Mouse (Mus musculus) right cerebral cortex, postnatal 36 days (tissue): ENCODE results near the gene Gm38392.
"Not testable (repeated sequence)": the region's sequence is repeated elsewhere in the genome, so short reads cannot be mapped to it uniquely, and the experiment has no call there.

Experiments
- DNase-seq, 2 experiments: peaks; one replicate each; pipeline ENCODE4 v3.0.0; 2022; ENCODE audit warnings: low spot score in 2 of 2, mixed read lengths in 1 of 2

The Gm38392 gene

DNA sequence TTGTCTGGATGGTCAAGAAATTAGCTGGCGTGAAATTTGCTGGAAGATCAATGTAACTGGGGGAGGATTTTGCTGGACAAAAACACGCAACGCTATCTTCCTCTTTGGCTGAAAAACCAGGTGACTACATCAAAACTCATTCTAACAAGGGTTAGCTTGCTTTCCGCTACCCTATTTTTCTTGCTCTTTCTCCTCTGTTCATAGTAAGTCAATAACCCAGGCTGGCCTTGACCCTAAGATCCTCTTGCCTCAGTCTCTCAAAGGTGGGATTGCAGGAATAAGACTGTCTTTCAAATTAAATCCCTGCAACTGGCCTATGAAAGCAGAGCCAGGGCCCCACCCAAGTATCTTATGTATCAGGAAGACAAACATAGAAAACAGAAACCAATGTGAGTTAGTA is at the start of gene Gm38392:
Gm38392 (minus strand) TSS at position 101 of the 400 bp plus-strand sequence.
- DNase-seq: no peak

GRCm38 (mm10) chr3:88336058-88337013 is 49.3 kb upstream of the Gm38392 start, which contains the start of the genes Tmem79 and Smg5:
Gene Tmem79, minus strand, starts transcription at chr3:88336148.
Gene Smg5, plus strand, starts transcription at chr3:88336260.
- peak; percentile 91 to 93 for DNase-seq

GRCm38 (mm10) chr3:88335436-88336053 is 48.5 kb upstream of the Gm38392 start:
- no peak for DNase-seq

DNA sequence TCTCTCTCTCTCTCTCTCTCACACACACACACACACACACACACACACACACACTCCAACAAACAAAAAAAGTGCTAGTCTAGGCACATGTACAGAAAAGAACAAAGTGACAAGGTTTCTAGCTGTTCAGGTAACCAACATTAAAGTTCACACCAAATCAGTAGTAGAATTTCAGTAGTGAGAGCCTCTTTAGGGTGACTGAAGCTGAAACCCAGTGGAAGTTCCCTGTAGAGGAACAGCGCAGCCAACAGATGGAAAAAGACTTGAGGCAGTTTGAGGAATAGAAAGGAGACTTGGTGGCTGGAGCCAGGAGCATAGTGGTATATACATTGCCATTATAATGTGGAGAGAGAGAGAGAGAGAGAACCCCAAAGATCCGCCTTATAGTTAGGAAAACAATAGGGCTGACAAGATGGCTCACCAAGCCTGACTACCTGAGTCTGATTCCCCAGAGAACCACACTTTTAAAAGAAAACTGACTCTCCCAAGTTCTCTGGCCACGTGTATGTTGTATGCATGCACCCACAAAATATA is 48.0 kb upstream of the Gm38392 start:
- DNase-seq: no peak

GRCm38 (mm10) chr3:88334029-88334658 is 47.1 kb upstream of the Gm38392 start:
- no peak for DNase-seq

GRCm38 (mm10) chr3:88331282-88331681 is 44.3 kb upstream of the Gm38392 start:
- no peak for DNase-seq

DNA sequence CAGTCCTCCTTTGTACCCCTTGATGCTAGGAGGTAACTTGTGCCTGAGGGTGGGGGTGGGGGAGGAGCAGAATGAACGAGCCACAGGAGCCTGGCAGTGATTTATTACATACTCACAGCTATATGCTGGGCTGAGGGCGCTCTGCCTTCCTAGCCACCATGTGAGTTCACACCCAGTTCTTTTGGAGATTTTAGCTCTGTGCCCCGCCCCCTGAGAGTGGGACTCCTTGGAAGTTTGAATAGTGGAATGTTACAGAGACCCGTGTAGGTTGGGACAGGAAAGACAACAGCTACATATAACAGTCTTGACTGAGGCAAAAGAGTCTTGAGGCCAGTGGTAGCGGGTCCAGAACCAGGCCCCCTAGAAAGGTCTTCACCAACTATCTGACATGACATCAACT is 41.9 kb upstream of the Gm38392 start:
- DNase-seq: no peak

DNA sequence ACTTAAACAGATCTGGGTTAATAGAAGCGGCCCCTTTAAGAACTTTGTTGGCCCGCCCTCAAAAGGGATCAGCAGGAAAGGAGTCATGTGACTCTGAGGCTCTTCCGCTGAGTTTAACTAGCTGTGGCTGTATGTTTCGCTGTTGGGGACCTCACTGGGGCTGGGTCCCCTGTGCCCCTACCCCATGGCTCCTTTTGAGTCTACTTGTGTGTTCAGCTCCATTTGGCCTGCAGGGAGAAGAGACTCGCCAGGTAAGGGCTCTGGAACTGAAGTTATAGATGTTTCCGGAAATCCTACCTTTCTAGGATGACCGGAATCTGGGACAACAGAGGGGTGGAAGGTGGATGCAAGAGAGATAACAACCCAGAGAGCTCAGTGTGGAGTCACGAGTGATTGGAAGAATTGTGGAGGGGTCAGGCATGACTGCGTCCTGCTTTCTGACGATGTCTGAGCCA is 38.0 kb upstream of the Gm38392 start, which contains the start of gene Glmp:
Glmp (plus strand) TSS at position 73 of the 455 bp plus-strand sequence.
- DNase-seq: peak; percentile 32 to 42

GRCm38 (mm10) chr3:88299172-88299571 is 12.2 kb upstream of the Gm38392 start:
- no peak for DNase-seq

- DNase-seq: peak; percentile 62 to 63
Observed at GRCm38 (mm10) chr3:88297321-88297851, 10.4 kb upstream of the Gm38392 start.

GRCm38 (mm10) chr3:88296561-88297318 is 9.7 kb upstream of the Gm38392 start, which contains the start of the genes Tsacc and Cct3:
Gene Tsacc, minus strand, starts transcription at chr3:88296999.
Gene Cct3, plus strand, starts transcription at chr3:88297116.
- DNase-seq: peak; percentile 97 to 99

- DNase-seq: no peak
Observed at GRCm38 (mm10) chr3:88296110-88296560, 9.1 kb upstream of the Gm38392 start.

GRCm38 (mm10) chr3:88295272-88295671 is 8.3 kb upstream of the Gm38392 start:
- not testable (repeated sequence) for DNase-seq

- DNase-seq: no peak
Observed at GRCm38 (mm10) chr3:88291970-88292369, 5.0 kb upstream of the Gm38392 start.

DNA sequence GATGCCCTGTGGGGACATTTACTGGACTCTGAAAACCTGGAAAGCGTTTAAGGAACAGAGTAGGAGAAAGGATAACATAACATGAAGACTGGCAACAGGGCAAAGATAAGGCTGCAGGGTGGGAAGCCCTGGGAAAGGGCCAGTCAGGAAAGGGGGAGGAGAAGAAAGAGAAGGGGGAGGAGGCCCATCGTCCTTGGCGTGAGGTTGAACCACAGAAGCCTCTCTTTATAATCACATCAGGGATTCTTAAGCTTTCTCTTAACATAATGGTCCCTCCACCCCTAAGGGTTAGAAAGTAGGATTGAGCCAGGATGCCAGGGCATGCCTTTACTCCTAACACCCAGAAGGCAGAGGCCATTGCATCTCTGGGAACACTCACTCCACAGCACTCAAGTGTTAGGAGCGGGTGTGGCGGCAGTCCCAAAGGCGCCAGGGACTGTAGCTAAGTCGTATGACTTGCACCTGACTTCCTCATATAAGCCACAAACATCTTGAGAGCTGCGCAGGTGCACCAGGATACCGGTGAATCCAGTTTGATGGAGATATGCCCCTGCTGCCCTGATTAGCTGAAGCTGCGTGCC is 1.2 kb upstream of the Gm38392 start:
- DNase-seq: not testable (repeated sequence)

DNA sequence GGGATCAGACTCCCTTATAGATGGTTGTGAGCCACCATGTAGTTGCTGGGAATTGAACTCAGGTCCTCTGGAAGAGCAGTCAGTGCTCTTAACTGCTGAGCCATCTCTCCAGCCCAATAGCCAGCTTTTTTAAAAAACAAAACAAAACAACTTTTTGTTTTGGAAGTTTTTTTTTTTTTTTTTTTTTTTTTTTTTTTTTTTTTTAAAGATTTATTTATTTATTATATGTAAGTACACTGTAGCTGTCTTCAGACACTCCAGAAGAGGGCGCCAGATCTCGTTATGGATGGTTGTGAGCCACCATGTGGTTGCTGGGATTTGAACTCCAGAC is 1.5 kb downstream of the Gm38392 start:
- not testable (repeated sequence) for DNase-seq

DNA sequence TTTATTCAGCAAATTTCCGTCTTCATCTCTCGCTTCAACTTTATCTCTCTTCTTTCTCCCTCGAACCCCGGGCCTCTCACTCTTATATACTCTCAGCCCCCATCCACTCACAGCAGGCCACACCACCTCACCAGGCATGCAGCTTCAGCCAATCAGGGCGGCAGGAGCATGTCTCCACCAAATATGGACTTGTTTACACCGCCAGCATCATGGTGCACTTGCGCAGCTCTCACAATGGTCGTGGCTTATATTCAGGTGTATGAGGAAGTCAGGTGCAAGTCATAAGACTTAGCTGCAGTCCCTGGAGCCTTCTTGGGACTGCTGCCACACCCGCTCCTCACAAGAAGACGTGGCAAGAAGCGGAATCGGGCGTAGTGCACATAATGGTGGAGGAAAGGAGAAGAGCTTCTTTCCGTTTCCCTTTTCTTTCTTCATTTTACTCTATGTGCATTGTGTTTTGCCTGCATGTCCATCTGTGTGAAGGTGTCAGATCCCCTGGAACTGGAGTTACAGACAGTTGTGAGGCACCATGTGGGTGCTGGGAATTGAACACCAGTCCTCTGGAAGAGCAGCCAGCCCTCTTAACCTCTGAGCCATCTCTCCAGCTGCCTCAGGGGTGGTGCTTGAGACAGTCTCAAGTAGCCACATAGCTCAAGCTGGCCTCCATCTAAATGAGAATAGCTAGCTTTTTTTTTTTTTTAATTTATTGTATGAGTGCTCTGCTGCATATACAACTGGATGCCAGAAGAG is 2.0 kb downstream of the Gm38392 start:
- not testable (repeated sequence) for DNase-seq

DNA sequence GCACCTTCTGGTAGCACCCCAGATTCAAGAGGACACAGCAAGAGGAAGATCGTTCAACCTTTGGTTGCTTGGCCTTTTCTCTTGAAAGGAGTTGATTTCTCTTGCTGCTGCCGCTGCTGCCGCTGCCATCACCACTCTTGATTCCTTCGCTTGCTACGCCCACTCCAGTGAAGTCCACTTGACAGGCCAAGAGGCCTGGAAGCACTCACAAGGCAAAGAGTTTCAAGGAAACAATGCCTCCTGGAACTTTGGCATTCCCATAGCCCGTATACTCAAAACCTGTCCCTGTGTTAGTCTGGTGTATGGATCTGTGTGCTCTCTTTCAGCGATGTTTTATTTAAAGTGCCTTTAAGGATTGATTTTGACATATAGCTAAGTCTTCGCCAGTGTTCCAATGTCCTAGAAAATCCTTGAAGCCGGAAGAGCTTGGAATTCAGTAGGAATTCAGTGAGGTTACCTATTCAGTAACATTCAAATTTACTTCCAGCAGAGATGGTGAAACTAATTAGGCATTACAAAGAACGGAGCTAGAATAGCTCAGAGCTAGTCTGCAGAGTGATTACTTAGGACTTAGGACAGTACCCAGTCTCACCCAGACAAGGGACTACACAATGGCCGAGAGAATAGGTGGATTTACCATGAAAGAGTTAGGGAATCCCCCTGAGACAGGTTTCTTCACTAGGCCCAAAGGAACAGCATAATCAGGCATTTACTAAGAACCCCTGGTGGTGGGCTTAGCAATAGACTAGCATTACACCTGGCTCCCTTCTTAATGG is 5.7 kb downstream of the Gm38392 start:
- not testable (repeated sequence) for DNase-seq

DNA sequence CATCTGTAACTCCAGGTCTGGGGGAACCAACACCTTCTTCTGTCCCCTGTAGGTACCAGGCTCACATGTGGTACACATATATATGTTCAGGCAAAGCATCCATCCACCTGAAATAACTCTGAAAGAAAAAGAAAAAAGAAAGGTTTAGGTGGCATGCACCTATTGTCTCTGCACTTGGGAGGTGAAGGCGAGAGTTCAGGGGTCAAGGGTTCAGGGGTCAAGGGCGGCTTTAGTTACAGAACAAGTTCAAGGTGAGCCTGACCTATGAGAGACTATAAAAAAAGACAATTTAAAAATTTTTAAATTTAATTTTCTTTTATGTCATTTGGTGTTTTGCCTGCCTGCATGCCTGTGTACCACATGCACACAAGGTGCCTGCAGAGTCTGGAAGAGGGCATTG is 7.0 kb downstream of the Gm38392 start:
- no peak for DNase-seq
